ENCODE assay signal across 25 mouse cellular contexts in genomic region chr19:59265907-59266306, GRCm38 (mm10). TPM values are rescaled to one million over a fixed set of nuclear protein-coding genes. Genes with fewer than 3 reads are reported as not detected.
DNase-seq lines count a peak whose midpoint lies in the region; ATAC-seq and TF ChIP-seq lines count a peak whose summit lies in the region.
"Had no signal": no experiment of that assay in that cellular context is flagged by ENCODE, and none has a peak within 500 bp of the region (broad histone marks: within the 10 kb centered on the region; RNA-seq: fewer than 3 reads in every experiment).

No protein-coding gene starts in this region.

- ATAC-seq in forebrain, embryonic 13.5 days, result no peak
- peak; percentile 26; the same call in 1 of the 2 replicates for ATAC-seq in forebrain, postnatal 0 days
- ATAC-seq: hindbrain, postnatal 0 days had no signal

- peak overlapping the region; percentile 88 for H3K27ac ChIP-seq in forebrain, embryonic 13.5 days
- H3K27ac ChIP-seq in forebrain, postnatal 0 days (ENCODE audit: low read depth, low read length), result peak overlapping the region; percentile 64
- H3K27ac ChIP-seq: embryonic facial prominence, embryonic 10.5 days; heart, adult 2 months; heart, embryonic 15.5 days; hindbrain, embryonic 13.5 days; hindbrain, postnatal 0 days had no signal

- peak overlapping the region; percentile 20; the same call in 1 of the 2 replicates for H3K4me2 ChIP-seq in forebrain, embryonic 13.5 days
- H3K4me2 ChIP-seq in forebrain, postnatal 0 days (ENCODE audit: low read depth), result no peak overlapping the region
- H3K4me2 ChIP-seq: heart, embryonic 11.5 days; heart, embryonic 15.5 days; hindbrain, embryonic 13.5 days had no signal

- H3K9ac ChIP-seq in forebrain, embryonic 13.5 days, result no peak overlapping the region; the same call in 1 of the 2 replicates
- no peak overlapping the region for H3K9ac ChIP-seq in forebrain, postnatal 0 days
- H3K9ac ChIP-seq: heart, embryonic 15.5 days; hindbrain, embryonic 13.5 days had no signal

- no peaks in the 10 kb centered on the region for H3K9me3 ChIP-seq in forebrain, embryonic 13.5 days (replicated peaks)
- no peaks in the 10 kb centered on the region for H3K9me3 ChIP-seq in forebrain, postnatal 0 days (ENCODE audit: low read length)
- H3K9me3 ChIP-seq: embryonic facial prominence, embryonic 10.5 days; heart, embryonic 15.5 days; hindbrain, embryonic 13.5 days had no signal

- peak; percentile 7 to 43 for DNase-seq in layer of hippocampus, adult 18-20 months (ENCODE audit: low spot score in 2 of 2)
- no peak for DNase-seq in layer of hippocampus, postnatal 36 days
- DNase-seq in NIH3T3 (ENCODE audit: low read depth), result peak; percentile 56
- peak; percentile 37 for DNase-seq in forebrain, postnatal 0 days
- no peak for DNase-seq in heart, postnatal 14 days
- no peak for DNase-seq in left cerebral cortex, adult 9 months (ENCODE audit: low spot score in 2 of 2)
- DNase-seq: adrenal gland, postnatal 10 days; cerebellum, adult 11-12 months; cerebellum, adult 9-10 months; cerebellum, postnatal 25 days; gastrocnemius, postnatal 14 days; heart, adult 2 months; kidney, adult 11 months had no signal

- peaks cover 19% of the 10 kb centered on the region; the same call in 1 of the 2 replicates for H3K27me3 ChIP-seq in forebrain, embryonic 13.5 days
- no peaks in the 10 kb centered on the region; the same call in 1 of the 2 replicates for H3K27me3 ChIP-seq in forebrain, postnatal 0 days (ENCODE audit: insufficient read depth, low read length)

- 50% methylated on average over 6 of the region's 6 CpGs for WGBS in forebrain, embryonic 13.5 days
- WGBS in forebrain, postnatal 0 days, result 29% methylated on average over 6 of the region's 6 CpGs

- H3K4me3 ChIP-seq in forebrain, embryonic 13.5 days, result no peak overlapping the region
- no peak overlapping the region for H3K4me3 ChIP-seq in forebrain, postnatal 0 days (ENCODE audit: low read depth, low read length)
- H3K4me3 ChIP-seq: embryonic facial prominence, embryonic 10.5 days; heart, adult 2 months; heart, embryonic 15.5 days; hindbrain, embryonic 13.5 days had no signal

- intact Hi-C loops in heart, postnatal 14 days (cut with DNase I), result no loop called here

- H3K36me3 ChIP-seq in forebrain, embryonic 13.5 days (ENCODE audit: poor library complexity, severe bottlenecking), result no peaks in the 10 kb centered on the region
- no peaks in the 10 kb centered on the region for H3K36me3 ChIP-seq in forebrain, postnatal 0 days (ENCODE audit: insufficient read depth)
- H3K36me3 ChIP-seq: embryonic facial prominence, embryonic 10.5 days; heart, embryonic 15.5 days; hindbrain, embryonic 13.5 days had no signal

- no peak; the same call in 1 of the 2 replicates for TF ChIP-seq CTCF in forebrain, postnatal 0 days (IDR thresholded peaks at IDR 0.05; ENCODE audit: low read depth)

- peaks cover 53% of the 10 kb centered on the region for H3K4me1 ChIP-seq in forebrain, embryonic 13.5 days
- peaks cover 7% of the 10 kb centered on the region; the same call in 1 of the 2 replicates for H3K4me1 ChIP-seq in forebrain, postnatal 0 days (ENCODE audit: insufficient read depth)

RNA-seq across cellular contexts. Expression of gene Slc18a2, which starts 5.2 kb away (rescaled TPM):
- total RNA-seq in layer of hippocampus, adult 18-20 months (2021), result under 1 TPM; 0.86 to 0.92 TPM
- total RNA-seq in layer of hippocampus, postnatal 36 days (2021), result 1 to 10 TPM; 1.1 to 1.2 TPM
- 26.1 and 28.6 TPM in 2 replicates for polyA plus RNA-seq in forebrain, embryonic 13.5 days (2015; fragmentation: Nextera tagmentation; extraction: Ambion mirVana)
- 7.8 and 9.3 TPM in 2 replicates for total RNA-seq in forebrain, postnatal 0 days (2014; rRNA removed)
- polyA plus RNA-seq in forebrain, postnatal 0 days (2015; fragmentation: Nextera tagmentation; extraction: Ambion mirVana), result 7.7 and 15.0 TPM in 2 replicates
- total RNA-seq in heart, postnatal 14 days (2021), result 1 to 10 TPM in 1 of 2 experiments, under 1 TPM in 1; 0.85 to 1.1 TPM

RNA-seq across cellular contexts. Expression of gene Kcnk18, which starts 46.9 kb away (rescaled TPM):
- total RNA-seq in layer of hippocampus, adult 18-20 months (2021), result not detected
- total RNA-seq in layer of hippocampus, postnatal 36 days (2021), result not detected
- polyA plus RNA-seq in forebrain, embryonic 13.5 days (2015; fragmentation: Nextera tagmentation; extraction: Ambion mirVana), result not detected in 2 replicates
- 0.08 TPM in 1 of 2 replicates, not detected in the other for total RNA-seq in forebrain, postnatal 0 days (2014; rRNA removed)
- polyA plus RNA-seq in forebrain, postnatal 0 days (2015; fragmentation: Nextera tagmentation; extraction: Ambion mirVana), result 0.08 TPM in 1 of 2 replicates, not detected in the other
- total RNA-seq in heart, postnatal 14 days (2021), result not detected
- total RNA-seq: adrenal gland, postnatal 10 days; adrenal gland, postnatal 4 days; gastrocnemius, adult 18-20 months; gastrocnemius, postnatal 14 days; heart, adult 2 months; heart, postnatal 25 days; hindbrain, postnatal 0 days had no signal
- polyA plus RNA-seq: cortical plate, adult 2 months; gonadal fat pad, adult 2 months; heart, adult 2 months; heart, embryonic 11.5 days; heart, embryonic 15.5 days; hindbrain, embryonic 13.5 days; hindbrain, postnatal 0 days; intestine, embryonic 14.5 days had no signal

RNA-seq across cellular contexts. Expression of gene Rps12-ps3, which starts 56.2 kb away (rescaled TPM):
- 100 to 1,000 TPM; 290 to 310 TPM for total RNA-seq in layer of hippocampus, adult 18-20 months (2021)
- total RNA-seq in layer of hippocampus, postnatal 36 days (2021), result 100 to 1,000 TPM; 260 to 310 TPM
- 5.0 and 7.9 TPM in 2 replicates for polyA plus RNA-seq in forebrain, embryonic 13.5 days (2015; fragmentation: Nextera tagmentation; extraction: Ambion mirVana)
- total RNA-seq in forebrain, postnatal 0 days (2014; rRNA removed), result 79.8 and 91.9 TPM in 2 replicates
- polyA plus RNA-seq in forebrain, postnatal 0 days (2015; fragmentation: Nextera tagmentation; extraction: Ambion mirVana), result 3.6 and 6.9 TPM in 2 replicates
- 100 to 1,000 TPM; 264 to 277 TPM for total RNA-seq in heart, postnatal 14 days (2021)

Comparison
In these comparisons a context has a peak if more than half of its experiments do, and no peak if none do; other contexts are left out.
1. DNase-seq: peak in layer of hippocampus, adult 18-20 months (2 of 2), NIH3T3 (single experiment) and forebrain, postnatal 0 days (single experiment); none in layer of hippocampus, postnatal 36 days (0 of 2), heart, postnatal 14 days (0 of 2) and left cerebral cortex, adult 9 months (0 of 2).